Mouse (Mus musculus): ENCODE measurements around the gene Gng7. TPM values are rescaled to one million over a fixed set of nuclear protein-coding genes. Genes with fewer than 3 reads are reported as not detected.

The Gng7 gene
- total and polyA plus RNA-seq, 3 experiments = 0.24 to 0.47 TPM; not detected in 1

GRCm38 (mm10) chr10:81019687-81020086 lies 4.9 kb upstream of the Gng7 start:
- no peak for TF ChIP-seq UBTF (IDR thresholded peaks at IDR 0.05; ENCODE audit: low read depth, low read length)
- no peak for TF ChIP-seq GABPA (IDR thresholded peaks at IDR 0.05; ENCODE audit: insufficient replicate concordance, low read depth, low read length)
- TF ChIP-seq MXI1 (IDR thresholded peaks at IDR 0.05; ENCODE audit: low read depth, low read length) = no peak
- TF ChIP-seq JUN (IDR thresholded peaks at IDR 0.05; ENCODE audit: insufficient read depth, low read depth, low read length) = no peak
- no peak for TF ChIP-seq KAT2A (IDR thresholded peaks at IDR 0.05; ENCODE audit: insufficient replicate concordance, low read length)
- no peak for TF ChIP-seq MAZ (IDR thresholded peaks at IDR 0.05; ENCODE audit: low read depth, low read length)
- no peak for TF ChIP-seq MYC (IDR thresholded peaks at IDR 0.05; ENCODE audit: low read depth, low read length)
- dilution Hi-C loops (cut with MboI; ENCODE audit: extremely low pct_ligation_motif_present, extremely low pct_unique_long_range_greater_than_20kb, low sequenced_read_pairs) = no loop called here
- H3K4me1 ChIP-seq (ENCODE audit: control insufficient read depth in 1 of 2, insufficient read depth in 2 of 2) = peaks cover 0 to 8% of the 10 kb centered on the region in 2 experiments; a peak in 3 of 4 replicates
- in situ Hi-C loops (cut with MboI; ENCODE audit: low pct_ligation_motif_present, low pct_unique_long_range_greater_than_20kb, low sequenced_read_pairs) = no loop called here
- H3K27me3 ChIP-seq (replicated peaks) = peaks cover 49% of the 10 kb centered on the region
- H3K4me3 ChIP-seq (replicated peaks in 1 of 3; ENCODE audit: low read depth in 2 of 3, low read length in 2 of 3, poor library complexity in 1 of 3) = no peak overlapping the region
- no peak overlapping the region for H3K27ac ChIP-seq (ENCODE audit: insufficient read depth, low read depth)
- DNase-seq (ENCODE audit: extremely low read depth) = no peak
- no peak overlapping the region for H3K9ac ChIP-seq (ENCODE audit: insufficient read depth, low read depth)
- no peak overlapping the region for H3K4me2 ChIP-seq (ENCODE audit: insufficient read depth, low read depth, poor library complexity, severe bottlenecking)
- peaks cover 13% of the 10 kb centered on the region for H3K9me3 ChIP-seq (replicated peaks; ENCODE audit: low read length)
- no peaks in the 10 kb centered on the region for H3K79me2 ChIP-seq (replicated peaks; ENCODE audit: control insufficient read depth, extremely low read depth, insufficient read depth, poor library complexity, severe bottlenecking)
- no peaks in the 10 kb centered on the region for H3K36me3 ChIP-seq (replicated peaks in 1 of 2; ENCODE audit: control insufficient read depth in 1 of 2, insufficient read depth in 1 of 2, low read length in 1 of 2)

DNA sequence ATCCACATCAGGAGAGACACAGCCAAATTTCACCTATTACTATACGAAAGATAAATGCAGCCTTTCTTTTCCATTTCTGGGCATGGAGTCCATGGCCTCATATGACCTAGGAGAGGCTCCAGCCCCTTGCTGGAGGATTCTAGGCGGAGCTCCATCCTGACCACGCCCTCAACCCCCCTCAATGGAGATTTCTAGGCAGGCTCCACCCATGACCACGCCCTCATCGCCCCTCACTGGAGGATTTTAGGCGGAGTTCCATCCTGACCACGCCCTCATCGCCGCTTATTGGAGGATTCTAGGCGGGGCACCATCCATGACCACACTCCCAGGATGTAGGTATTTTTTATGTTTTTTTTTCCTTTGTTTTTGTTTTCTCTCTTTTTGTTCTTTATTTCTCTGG lies 3.6 kb upstream of the Gng7 start:
- no peak overlapping the region for H3K9ac ChIP-seq (ENCODE audit: insufficient read depth, low read depth)
- peak; percentile 44 for DNase-seq (ENCODE audit: extremely low read depth)
- H3K27me3 ChIP-seq (replicated peaks) = peaks cover 48% of the 10 kb centered on the region
- H3K9me3 ChIP-seq (replicated peaks; ENCODE audit: low read length) = peaks cover 13% of the 10 kb centered on the region
- peaks cover 4 to 14% of the 10 kb centered on the region in 2 experiments for H3K4me1 ChIP-seq (ENCODE audit: control insufficient read depth in 1 of 2, insufficient read depth in 2 of 2)
- H3K79me2 ChIP-seq (replicated peaks; ENCODE audit: control insufficient read depth, extremely low read depth, insufficient read depth, poor library complexity, severe bottlenecking) = no peaks in the 10 kb centered on the region
- no peak overlapping the region for H3K27ac ChIP-seq (ENCODE audit: insufficient read depth, low read depth)
- no peak overlapping the region for H3K4me2 ChIP-seq (ENCODE audit: insufficient read depth, low read depth, poor library complexity, severe bottlenecking)
- H3K36me3 ChIP-seq (replicated peaks in 1 of 2; ENCODE audit: control insufficient read depth in 1 of 2, insufficient read depth in 1 of 2, low read length in 1 of 2) = no peaks in the 10 kb centered on the region
- dilution Hi-C loops (cut with MboI; ENCODE audit: extremely low pct_ligation_motif_present, extremely low pct_unique_long_range_greater_than_20kb, low sequenced_read_pairs) (no loop called here), in situ Hi-C loops (cut with MboI; ENCODE audit: low pct_ligation_motif_present, low pct_unique_long_range_greater_than_20kb, low sequenced_read_pairs) (no loop called here)
- TF ChIP-seq RCOR1 (conservative IDR thresholded peaks at IDR 0.05; ENCODE audit: low read depth, low read length) = no peak
- no peak for TF ChIP-seq ZNF384 (IDR thresholded peaks at IDR 0.05; ENCODE audit: low read depth, low read length)
- TF ChIP-seq ZC3H11A (IDR thresholded peaks at IDR 0.05; ENCODE audit: low read depth, low read length) = no peak
- no peak for TF ChIP-seq EP300 (IDR thresholded peaks at IDR 0.05; ENCODE audit: low read length)
- no peak for TF ChIP-seq IRF4 (IDR thresholded peaks at IDR 0.05; ENCODE audit: low read depth, low read length)
- no peak for TF ChIP-seq BHLHE40 (IDR thresholded peaks at IDR 0.05; ENCODE audit: low read depth, low read length)
- H3K4me3 ChIP-seq (replicated peaks in 1 of 3; ENCODE audit: low read depth in 2 of 3, low read length in 2 of 3, poor library complexity in 1 of 3) = no peak overlapping the region

DNA sequence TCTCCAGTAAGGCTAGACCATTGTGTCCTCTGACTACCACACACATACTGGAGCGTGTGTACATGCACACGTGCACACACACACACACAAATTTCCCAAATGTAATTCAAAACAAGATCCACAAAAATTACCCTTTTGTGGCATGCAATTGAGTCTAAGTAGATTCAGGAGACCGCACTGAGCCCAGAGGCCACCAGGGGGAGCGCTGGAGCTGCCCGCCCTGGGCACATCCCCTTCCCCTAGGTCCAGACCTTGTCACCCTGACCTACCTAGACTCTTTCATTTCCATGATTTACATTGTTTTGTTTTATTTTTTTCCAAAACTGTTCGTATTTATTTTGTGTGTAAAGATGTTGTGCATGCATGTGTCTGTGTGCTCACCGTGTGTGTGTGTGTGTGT lies 1.9 kb upstream of the Gng7 start:
- DNase-seq (ENCODE audit: extremely low read depth) = peak; percentile 54
- Histone ChIP-seq H3K4me3 (replicated peaks in 1 of 3; ENCODE audit: low read depth in 2 of 3, low read length in 2 of 3, poor library complexity in 1 of 3) (no peak overlapping the region), H3K9me3 (replicated peaks; ENCODE audit: low read length) (peaks cover 2% of the 10 kb centered on the region), H3K4me1 (ENCODE audit: control insufficient read depth in 1 of 2, insufficient read depth in 2 of 2) (peaks cover 4 to 14% of the 10 kb centered on the region in 2 experiments; a peak in 3 of 4 replicates), H3K79me2 (replicated peaks; ENCODE audit: control insufficient read depth, extremely low read depth, insufficient read depth, poor library complexity, severe bottlenecking) (no peaks in the 10 kb centered on the region), H3K27ac (ENCODE audit: insufficient read depth, low read depth) (no peak overlapping the region), H3K27me3 (replicated peaks) (peaks cover 51% of the 10 kb centered on the region), H3K4me2 (ENCODE audit: insufficient read depth, low read depth, poor library complexity, severe bottlenecking) (no peak overlapping the region), H3K36me3 (replicated peaks in 1 of 2; ENCODE audit: control insufficient read depth in 1 of 2, insufficient read depth in 1 of 2, low read length in 1 of 2) (no peaks in the 10 kb centered on the region), H3K9ac (ENCODE audit: insufficient read depth, low read depth) (no peak overlapping the region)
- in situ Hi-C loops (cut with MboI; ENCODE audit: low pct_ligation_motif_present, low pct_unique_long_range_greater_than_20kb, low sequenced_read_pairs) = no loop called here
- dilution Hi-C loops (cut with MboI; ENCODE audit: extremely low pct_ligation_motif_present, extremely low pct_unique_long_range_greater_than_20kb, low sequenced_read_pairs) = no loop called here
- no peak for TF ChIP-seq SIN3A (IDR thresholded peaks at IDR 0.05; ENCODE audit: low read length)
- no peak for TF ChIP-seq USF2 (conservative IDR thresholded peaks at IDR 0.05; ENCODE audit: low read depth, low read length)
- no peak; the same call in 1 of the 2 replicates for TF ChIP-seq NELFE (IDR thresholded peaks at IDR 0.05; ENCODE audit: low read depth, low read length)
- TF ChIP-seq SMC3 (IDR thresholded peaks at IDR 0.05; ENCODE audit: low read depth, low read length) = peak; percentile 82
- no peak for TF ChIP-seq POLR2A (IDR thresholded peaks at IDR 0.05; ENCODE audit: low read depth, low read length)
- no peak for TF ChIP-seq JUND (conservative IDR thresholded peaks at IDR 0.05; ENCODE audit: low read depth, low read length)
- no peak for TF ChIP-seq ETS1 (conservative IDR thresholded peaks at IDR 0.05; ENCODE audit: low read depth, low read length)
- no peak for TF ChIP-seq USF1 (IDR thresholded peaks at IDR 0.05; ENCODE audit: low read depth, low read length)
- no peak for TF ChIP-seq MAX (IDR thresholded peaks at IDR 0.05; ENCODE audit: low read length)
- 0 out of 2 replicates have a peak, but pooled peaks have one; percentile 37 for TF ChIP-seq MXI1 (IDR thresholded peaks at IDR 0.05; ENCODE audit: low read depth, low read length)
- TF ChIP-seq IRF4 (IDR thresholded peaks at IDR 0.05; ENCODE audit: low read depth, low read length) = 0 out of 2 replicates have a peak, but pooled peaks have one; percentile 14
- TF ChIP-seq MYC (IDR thresholded peaks at IDR 0.05; ENCODE audit: low read depth, low read length) = no peak
- no peak for TF ChIP-seq MAZ (IDR thresholded peaks at IDR 0.05; ENCODE audit: low read depth, low read length)
- TF ChIP-seq NRF1 (IDR thresholded peaks at IDR 0.05; ENCODE audit: low read depth, low read length) = no peak
- TF ChIP-seq E2F4 (IDR thresholded peaks at IDR 0.05; ENCODE audit: insufficient replicate concordance, low read depth, low read length) = no peak
- peak; percentile 59 for TF ChIP-seq RAD21 (IDR thresholded peaks at IDR 0.05; ENCODE audit: low read depth, low read length)
- TF ChIP-seq TBP (conservative IDR thresholded peaks at IDR 0.05; ENCODE audit: low read depth, low read length) = no peak

All from CH12.LX (cell line).